Comparison of ENCODE assay signal across 8 mouse cellular contexts in genomic region chr10:80538710-80539394, GRCm38 (mm10). TPM values are rescaled to one million over a fixed set of nuclear protein-coding genes. Genes with fewer than 3 reads are reported as not detected.
DNase-seq lines count a peak whose midpoint lies in the region; ATAC-seq lines count a peak whose summit lies in the region.

Gene Atp8b3 (minus strand): TSS chr10:80539124.

- H3K4me3 ChIP-seq in embryonic facial prominence, embryonic 14.5 days (ENCODE audit: low read depth, low read length): peak within 1 kb of the TSS; percentile 13
- H3K4me3 ChIP-seq in heart, embryonic 15.5 days: peak within 1 kb of the TSS; percentile 28; the same call in 1 of the 2 replicates
- H3K4me3 ChIP-seq in megakaryocyte, embryonic 14.5 days (replicated peaks): peak within 1 kb of the TSS; percentile 84

- no peak within 1 kb of the TSS for H3K9ac ChIP-seq in embryonic facial prominence, embryonic 14.5 days (ENCODE audit: low read depth, low read length)
- H3K9ac ChIP-seq in heart, embryonic 15.5 days: peak within 1 kb of the TSS; percentile 20; the same call in 1 of the 2 replicates

- peak; percentile 86 for DNase-seq in CD4-positive, CD25-positive, alpha-beta regulatory T cell, adult 2 months (ENCODE audit: low read depth, low spot score)
- DNase-seq in ZHBTc4 (ENCODE audit: low read depth, low spot score): peak; percentile 99
- peak; percentile 67 for DNase-seq in embryonic facial prominence, embryonic 14.5 days (ENCODE audit: low spot score)
- DNase-seq in kidney, postnatal 14 days: peak; percentile 87
- DNase-seq in right cerebral cortex, postnatal 4 days: peak; percentile 37
- DNase-seq in frontal cortex, postnatal 25 days (ENCODE audit: low spot score in 2 of 2): no peak

- no peaks in the 10 kb centered on the region for H3K9me3 ChIP-seq in embryonic facial prominence, embryonic 14.5 days (ENCODE audit: control insufficient read depth, low read length)
- H3K9me3 ChIP-seq in heart, embryonic 15.5 days (replicated peaks): no peaks in the 10 kb centered on the region
- H3K9me3 ChIP-seq in megakaryocyte, embryonic 14.5 days: no peaks in the 10 kb centered on the region

- H3K27me3 ChIP-seq in embryonic facial prominence, embryonic 14.5 days (replicated peaks; ENCODE audit: control insufficient read depth, insufficient read depth, low read length): peaks cover 34% of the 10 kb centered on the region
- H3K27me3 ChIP-seq in heart, embryonic 15.5 days: peaks cover 31% of the 10 kb centered on the region
- H3K27me3 ChIP-seq in megakaryocyte, embryonic 14.5 days (replicated peaks): peaks cover 32% of the 10 kb centered on the region

- 3% methylated on average over 27 of the region's 30 CpGs for WGBS in embryonic facial prominence, embryonic 14.5 days
- 2% methylated on average over 30 of the region's 30 CpGs for WGBS in heart, embryonic 15.5 days

- ATAC-seq in embryonic facial prominence, embryonic 14.5 days (ENCODE audit: low read depth): peak; percentile 64
- peak; percentile 71 for ATAC-seq in heart, embryonic 15.5 days (replicated peaks; ENCODE audit: insufficient number of reproducible peaks, insufficient read depth, low FRiP score, low read depth)

- peaks cover 26% of the 10 kb centered on the region for H3K36me3 ChIP-seq in embryonic facial prominence, embryonic 14.5 days (ENCODE audit: control insufficient read depth, insufficient read depth, low read length)
- peaks cover 21% of the 10 kb centered on the region for H3K36me3 ChIP-seq in heart, embryonic 15.5 days
- peaks cover 35% of the 10 kb centered on the region for H3K36me3 ChIP-seq in megakaryocyte, embryonic 14.5 days (replicated peaks; ENCODE audit: low read length)

- peak within 1 kb of the TSS; percentile 38 for H3K4me2 ChIP-seq in embryonic facial prominence, embryonic 14.5 days (ENCODE audit: low read depth, low read length)
- peak within 1 kb of the TSS; percentile 60 for H3K4me2 ChIP-seq in heart, embryonic 15.5 days

- H3K4me1 ChIP-seq in embryonic facial prominence, embryonic 14.5 days (ENCODE audit: control insufficient read depth, insufficient read depth, low read length): no peaks in the 10 kb centered on the region
- H3K4me1 ChIP-seq in heart, embryonic 15.5 days (replicated peaks): peaks cover 25% of the 10 kb centered on the region
- peaks cover 88% of the 10 kb centered on the region for H3K4me1 ChIP-seq in megakaryocyte, embryonic 14.5 days

- no peak within 1 kb of the TSS for H3K27ac ChIP-seq in embryonic facial prominence, embryonic 14.5 days (replicated peaks; ENCODE audit: low read depth, low read length)
- H3K27ac ChIP-seq in heart, embryonic 15.5 days: no peak within 1 kb of the TSS; the same call in 1 of the 2 replicates

RNA-seq across cellular contexts. Expression of gene Atp8b3, which starts in this region (rescaled TPM):
- 0.13 and 0.24 TPM in 2 replicates for polyA plus RNA-seq in embryonic facial prominence, embryonic 14.5 days (2014; fragmentation: Nextera tagmentation; extraction: Ambion mirVana)
- polyA plus RNA-seq in heart, embryonic 15.5 days (2015; fragmentation: Nextera tagmentation; extraction: Ambion mirVana): 0.05 and 0.06 TPM in 2 replicates
- 0.49 TPM in 1 of 2 replicates, not detected in the other for polyA plus RNA-seq in megakaryocyte, embryonic 14.5 days (2012; ENCODE audit: insufficient read depth, low replicate concordance)

Comparison
In these comparisons a context has a peak if more than half of its experiments do, and no peak if none do; other contexts are left out.
1. Peak in DNase-seq, ATAC-seq, H3K4me3 ChIP-seq and H3K4me2 ChIP-seq in embryonic facial prominence, embryonic 14.5 days; RNA of the gene not detected or under 1 TPM.
2. Peak in ATAC-seq, H3K4me3 ChIP-seq, H3K9ac ChIP-seq and H3K4me2 ChIP-seq in heart, embryonic 15.5 days; RNA of the gene not detected or under 1 TPM.
3. DNase-seq: peak in CD4-positive, CD25-positive, alpha-beta regulatory T cell, adult 2 months (single experiment), ZHBTc4 (single experiment), kidney, postnatal 14 days (single experiment) and right cerebral cortex, postnatal 4 days (single experiment); none in frontal cortex, postnatal 25 days (0 of 2).
4. H3K4me3 ChIP-seq: peak in every context shown above with its lines; median percentile 84 in megakaryocyte, embryonic 14.5 days; 28 in heart, embryonic 15.5 days; 13 in embryonic facial prominence, embryonic 14.5 days.